Mouse (Mus musculus) kidney, embryonic 14.5 days (tissue): ENCODE results near the gene Proca1. TPM values are rescaled to one million over a fixed set of nuclear protein-coding genes. Genes with fewer than 3 reads are reported as not detected.

Experiments used
- ATAC-seq: fragments of 200-750 bp; cut with Nextera tagmentation; 2 replicates; pipeline ENCODE4 v1.8.0; 2017; ENCODE audit warnings: moderate number of reproducible peaks, mild to moderate bottlenecking, moderate TSS enrichment, moderate library complexity; ENCODE audit not compliant: low FRiP score, low TSS enrichment
- H3K27ac ChIP-seq: fragments of 300-500 bp; sonication (generic); 2 replicates; pipeline ENCODE4 v1.5.1; 2014; ENCODE audit warnings: low read depth, mild to moderate bottlenecking, low read length, moderate library complexity, mixed read lengths
- H3K27me3 ChIP-seq: fragments of 300-500 bp; sonication (generic); 2 replicates; pipeline ENCODE4 v1.6.1; 2014; ENCODE audit warnings: mild to moderate bottlenecking, low read length; ENCODE audit not compliant: control insufficient read depth, insufficient read depth
- H3K36me3 ChIP-seq: fragments of 300-500 bp; sonication (generic); 2 replicates; pipeline ENCODE4 v1.6.1; 2014; ENCODE audit warnings: low read length, mixed read lengths; ENCODE audit not compliant: control insufficient read depth, insufficient read depth
- H3K4me1 ChIP-seq: fragments of 300-500 bp; sonication (generic); 2 replicates; pipeline ENCODE4 v1.6.1; 2014; ENCODE audit warnings: low read length, mixed read lengths; ENCODE audit not compliant: control insufficient read depth, insufficient read depth
- H3K4me2 ChIP-seq: fragments of 300-500 bp; sonication (generic); replicated peaks from 2 replicates; pipeline ENCODE4 v1.6.1; 2014; ENCODE audit warnings: low read depth, mild to moderate bottlenecking, low read length
- H3K4me3 ChIP-seq: fragments of 300-500 bp; sonication (generic); 2 replicates; pipeline ENCODE4 v1.5.1; 2014; ENCODE audit warnings: mild to moderate bottlenecking, low read length
- H3K9ac ChIP-seq: fragments of 300-500 bp; sonication (generic); 2 replicates; pipeline ENCODE4 v1.6.1; 2014; ENCODE audit warnings: low read depth, mild to moderate bottlenecking, low read length, moderate library complexity
- H3K9me3 ChIP-seq: fragments of 300-500 bp; sonication (generic); 2 replicates; pipeline ENCODE4 v1.6.1; 2016; ENCODE audit warnings: low read length; ENCODE audit not compliant: control insufficient read depth
- WGBS: fragments of 180-500 bp; shearing (Covaris S2); extraction: QIAGEN DNeasy Blood & Tissue Kit; methylation state at CpG from one replicate; pipeline ENCODE4 v1.1.7; 2014; 5-methylcytosine and 5-hydroxymethylcytosine counted together
- polyA plus RNA-seq: library from polyadenylated mRNA; unstranded; fragments of >200 nt; fragmentation: Nextera tagmentation; extraction: Ambion mirVana; gene quantifications from 2 replicates; pipeline ENCODE4 v1.2.1, GENCODE M21; 2014

Proca1 gene
- polyA plus RNA-seq, 1 experiment from 2014 or later = 4.1 TPM

GRCm38 (mm10) chr11:78163681-78164603, 29.2 kb upstream of the Proca1 start:
- ATAC-seq = peak; percentile 71
- Histone ChIP-seq H3K4me3 (peak overlapping the region; percentile 100), H3K36me3 (peaks cover 36% of the 10 kb centered on the region), H3K27ac (peak overlapping the region; percentile 99), H3K9me3 (no peaks in the 10 kb centered on the region), H3K9ac (peak overlapping the region; percentile 99), H3K4me2 (peak overlapping the region; percentile 75), H3K4me1 (peaks cover 31% of the 10 kb centered on the region), H3K27me3 (no peaks in the 10 kb centered on the region)
- under 1% methylated on average over 21 of the region's 22 CpGs for WGBS

GRCm38 (mm10) chr11:78164604-78164923, 28.6 kb upstream of the Proca1 start:
- no peak for ATAC-seq
- Histone ChIP-seq H3K4me3 (peak overlapping the region; percentile 100), H3K9me3 (no peaks in the 10 kb centered on the region), H3K9ac (peak overlapping the region; percentile 99), H3K4me2 (peak overlapping the region; percentile 75), H3K27me3 (no peaks in the 10 kb centered on the region), H3K27ac (peak overlapping the region; percentile 99), H3K36me3 (peaks cover 30% of the 10 kb centered on the region), H3K4me1 (peaks cover 34% of the 10 kb centered on the region)
- WGBS = 1% methylated on average over 14 of the region's 14 CpGs

GRCm38 (mm10) chr11:78164924-78165760, 28.1 kb upstream of the Proca1 start, which contains the start of gene Traf4:
Traf4 (minus strand) TSS chr11:78165589.
- under 1% methylated on average over 67 of the region's 78 CpGs for WGBS
- peaks cover 34% of the 10 kb centered on the region for H3K4me1 ChIP-seq

GRCm38 (mm10) chr11:78165761-78166109, 27.5 kb upstream of the Proca1 start:
- Histone ChIP-seq H3K9me3 (no peaks in the 10 kb centered on the region), H3K4me3 (peak overlapping the region; percentile 100), H3K4me1 (peaks cover 34% of the 10 kb centered on the region), H3K4me2 (peak overlapping the region; percentile 75), H3K27me3 (no peaks in the 10 kb centered on the region), H3K36me3 (peaks cover 18% of the 10 kb centered on the region), H3K9ac (peak overlapping the region; percentile 99), H3K27ac (peak overlapping the region; percentile 89)
- WGBS = 2% methylated on average over 16 of the region's 16 CpGs
- peak; percentile 24 for ATAC-seq

More at GRCm38 (mm10) chr11:78164924-78165760, 28.1 kb upstream of the Proca1 start, which contains the start of gene Traf4:
- peak; percentile 83 for ATAC-seq
- H3K27me3 ChIP-seq = no peaks in the 10 kb centered on the region
- peaks cover 24% of the 10 kb centered on the region for H3K36me3 ChIP-seq
- peak within 1 kb of the TSS; percentile 100 for H3K4me3 ChIP-seq
- H3K9me3 ChIP-seq = no peaks in the 10 kb centered on the region
- H3K27ac ChIP-seq = peak within 1 kb of the TSS; percentile 99
- H3K9ac ChIP-seq = peak within 1 kb of the TSS; percentile 99
- peak within 1 kb of the TSS; percentile 75 for H3K4me2 ChIP-seq

GRCm38 (mm10) chr11:78166161-78166560, 27.0 kb upstream of the Proca1 start:
- Histone ChIP-seq H3K9ac (peak overlapping the region; percentile 99; the same call in 1 of the 2 replicates), H3K9me3 (no peaks in the 10 kb centered on the region), H3K4me3 (peak overlapping the region; percentile 100; the same call in 1 of the 2 replicates), H3K27me3 (no peaks in the 10 kb centered on the region), H3K4me2 (peak overlapping the region; percentile 75), H3K36me3 (peaks cover 14% of the 10 kb centered on the region), H3K4me1 (peaks cover 34% of the 10 kb centered on the region), H3K27ac (peak overlapping the region; percentile 89)
- ATAC-seq = no peak
- 40% methylated on average over 4 of the region's 4 CpGs for WGBS

GRCm38 (mm10) chr11:78166640-78167039, 26.6 kb upstream of the Proca1 start:
- Histone ChIP-seq H3K4me3 (no peak overlapping the region), H3K36me3 (peaks cover 9% of the 10 kb centered on the region), H3K27me3 (no peaks in the 10 kb centered on the region), H3K4me2 (no peak overlapping the region), H3K4me1 (peaks cover 34% of the 10 kb centered on the region), H3K27ac (peak overlapping the region; percentile 89; the same call in 1 of the 2 replicates), H3K9me3 (no peaks in the 10 kb centered on the region), H3K9ac (peak overlapping the region; percentile 4; the same call in 1 of the 2 replicates)
- ATAC-seq = no peak
- WGBS = 73% methylated on average over 6 of the region's 6 CpGs

GRCm38 (mm10) chr11:78167257-78167959, 25.8 kb upstream of the Proca1 start:
- Histone ChIP-seq H3K27ac (no peak overlapping the region), H3K4me3 (no peak overlapping the region), H3K36me3 (peaks cover 3% of the 10 kb centered on the region; the same call in 1 of the 2 replicates), H3K9ac (no peak overlapping the region), H3K4me1 (peaks cover 26% of the 10 kb centered on the region), H3K9me3 (no peaks in the 10 kb centered on the region), H3K4me2 (no peak overlapping the region), H3K27me3 (no peaks in the 10 kb centered on the region)
- WGBS = 93% methylated on average over 14 of the region's 14 CpGs
- no peak for ATAC-seq
